Mouse (Mus musculus) E14TG2a.4 (cell line): ENCODE results near the gene Cyp24a1.

Experiments
- H3K27me3 ChIP-seq: 2 replicates; pipeline ENCODE4 v1.6.1; 2014; ENCODE audit warnings: low read length, control low read depth; ENCODE audit not compliant: insufficient read depth
- H3K36me3 ChIP-seq: 2 replicates; pipeline ENCODE4 v1.6.1; 2014; ENCODE audit warnings: low read length, control low read depth; ENCODE audit not compliant: insufficient read depth
- H3K4me1 ChIP-seq: replicated peaks from 2 replicates; pipeline ENCODE4 v1.6.1; 2014; ENCODE audit warnings: low read depth, low read length, control low read depth
- H3K4me3 ChIP-seq: replicated peaks from 2 replicates; pipeline ENCODE4 v1.5.1; 2014; ENCODE audit warnings: mild to moderate bottlenecking, low read length
- H3K9me3 ChIP-seq: 2 replicates; pipeline ENCODE4 v1.6.1; 2014; ENCODE audit warnings: low read length, control low read depth
- CTCF ChIP-seq: conservative IDR thresholded peaks from 2 replicates; pipeline ENCODE4 v1.5.1; 2014; ENCODE audit warnings: low read length
- NANOG ChIP-seq: IDR thresholded peaks from 2 replicates; pipeline ENCODE4 v1.6.1; 2014; ENCODE audit warnings: borderline replicate concordance, low read length, mixed read lengths
- POU5F1 ChIP-seq: IDR thresholded peaks from 2 replicates; pipeline ENCODE4 v1.6.1; 2014; ENCODE audit warnings: low read length, borderline replicate concordance

The Cyp24a1 gene

DNA sequence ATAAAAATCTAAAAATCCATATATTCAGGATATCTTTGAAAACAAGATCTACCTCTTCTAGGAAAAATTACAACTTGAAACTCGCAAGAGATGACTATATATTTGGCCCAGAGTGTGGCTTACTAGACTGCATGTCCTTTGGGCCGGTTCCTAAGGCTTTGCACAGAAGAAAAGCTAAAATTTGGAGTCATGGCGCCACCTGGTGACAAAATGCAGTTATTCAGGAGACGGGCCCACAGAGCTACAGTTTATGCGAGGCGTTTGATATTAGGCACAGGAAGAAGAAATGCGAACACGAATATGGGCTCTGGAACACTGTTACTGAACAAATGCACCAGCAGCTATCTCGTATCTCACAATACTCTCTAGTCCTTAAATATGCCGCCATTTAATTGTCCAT, 10.8 kb upstream of the Cyp24a1 start:
- no peaks in the 10 kb centered on the region for H3K36me3 ChIP-seq
- peaks cover 33% of the 10 kb centered on the region for H3K27me3 ChIP-seq
- H3K4me1 ChIP-seq: peaks cover 24% of the 10 kb centered on the region
- no peaks in the 10 kb centered on the region for H3K9me3 ChIP-seq
- no peak overlapping the region for H3K4me3 ChIP-seq
- peak; percentile 86 for TF ChIP-seq CTCF
- no peak for TF ChIP-seq NANOG
- TF ChIP-seq POU5F1: no peak

DNA sequence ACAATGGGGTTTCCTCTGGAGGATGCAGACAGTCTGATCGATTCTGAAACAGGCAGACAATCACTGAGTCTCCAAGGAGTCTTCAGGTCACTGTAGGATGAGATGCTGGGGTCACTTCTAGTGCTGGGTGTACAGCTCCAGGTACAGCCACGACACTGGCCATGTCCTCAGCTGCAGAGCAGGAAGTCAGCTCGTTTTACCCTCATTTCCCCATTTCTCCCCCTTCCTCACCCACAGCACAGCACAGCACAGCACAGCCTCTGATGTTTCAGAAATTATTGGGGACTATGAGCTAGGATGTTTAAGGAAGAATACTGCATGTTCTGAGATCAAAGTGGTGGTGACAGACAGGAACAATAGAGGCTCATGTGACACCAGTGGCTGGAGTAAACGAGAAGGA, 7.0 kb upstream of the Cyp24a1 start:
- H3K27me3 ChIP-seq: peaks cover 53% of the 10 kb centered on the region
- H3K4me3 ChIP-seq: no peak overlapping the region
- no peaks in the 10 kb centered on the region for H3K36me3 ChIP-seq
- no peaks in the 10 kb centered on the region for H3K9me3 ChIP-seq
- peaks cover 10% of the 10 kb centered on the region for H3K4me1 ChIP-seq
- TF ChIP-seq POU5F1 (no peak), CTCF (no peak), NANOG (no peak)

DNA sequence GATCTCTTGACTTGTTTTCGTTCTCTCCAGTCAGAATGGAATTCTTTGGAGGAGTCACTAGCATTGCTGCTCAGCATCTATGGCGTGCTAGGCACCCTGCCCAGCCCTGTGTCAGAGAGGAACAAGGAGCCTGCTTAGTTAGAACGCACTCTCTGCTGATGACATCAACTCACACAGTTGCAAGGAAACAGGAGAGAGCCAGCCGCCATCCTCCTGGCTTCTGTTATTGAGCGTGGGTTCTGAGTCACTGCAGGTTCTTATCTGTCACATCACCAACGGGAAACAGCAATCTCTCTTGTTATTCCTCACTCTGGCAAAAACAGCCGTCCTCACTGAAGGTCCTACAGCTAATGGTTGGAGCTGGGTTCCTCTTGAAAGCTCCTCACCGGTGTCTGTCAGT, 6.4 kb upstream of the Cyp24a1 start:
- peaks cover 58% of the 10 kb centered on the region for H3K27me3 ChIP-seq
- TF ChIP-seq POU5F1: no peak
- TF ChIP-seq NANOG: no peak
- TF ChIP-seq CTCF: no peak
- H3K4me1 ChIP-seq: peaks cover 5% of the 10 kb centered on the region; the same call in 1 of the 2 replicates
- no peaks in the 10 kb centered on the region for H3K9me3 ChIP-seq
- H3K4me3 ChIP-seq: no peak overlapping the region
- H3K36me3 ChIP-seq: no peaks in the 10 kb centered on the region

DNA sequence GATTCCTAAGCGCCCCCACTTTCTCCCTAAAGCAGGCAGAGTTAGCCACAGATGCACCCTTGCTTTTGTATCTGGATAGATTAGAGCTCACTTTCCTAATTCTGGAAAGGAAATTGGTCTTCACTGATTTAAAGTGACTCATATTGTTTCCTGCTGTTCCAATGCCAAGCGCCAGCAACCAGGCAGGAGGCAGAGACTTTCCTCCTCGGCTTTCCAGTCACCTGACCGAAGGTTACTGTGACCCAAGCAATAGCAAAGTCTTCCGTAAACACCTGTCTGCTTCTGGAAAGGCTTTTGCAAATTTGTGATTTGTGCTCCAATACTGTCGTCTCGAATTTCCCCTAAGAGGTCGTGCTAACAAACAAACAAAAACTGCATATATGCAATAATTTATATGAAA, 1.1 kb upstream of the Cyp24a1 start:
- Histone ChIP-seq H3K36me3 (no peaks in the 10 kb centered on the region), H3K4me3 (peak overlapping the region; percentile 66; the same call in 1 of the 2 replicates), H3K27me3 (peaks cover 75% of the 10 kb centered on the region), H3K4me1 (peaks cover 36% of the 10 kb centered on the region), H3K9me3 (no peaks in the 10 kb centered on the region)
- no peak for TF ChIP-seq NANOG
- no peak for TF ChIP-seq POU5F1
- TF ChIP-seq CTCF: no peak

DNA sequence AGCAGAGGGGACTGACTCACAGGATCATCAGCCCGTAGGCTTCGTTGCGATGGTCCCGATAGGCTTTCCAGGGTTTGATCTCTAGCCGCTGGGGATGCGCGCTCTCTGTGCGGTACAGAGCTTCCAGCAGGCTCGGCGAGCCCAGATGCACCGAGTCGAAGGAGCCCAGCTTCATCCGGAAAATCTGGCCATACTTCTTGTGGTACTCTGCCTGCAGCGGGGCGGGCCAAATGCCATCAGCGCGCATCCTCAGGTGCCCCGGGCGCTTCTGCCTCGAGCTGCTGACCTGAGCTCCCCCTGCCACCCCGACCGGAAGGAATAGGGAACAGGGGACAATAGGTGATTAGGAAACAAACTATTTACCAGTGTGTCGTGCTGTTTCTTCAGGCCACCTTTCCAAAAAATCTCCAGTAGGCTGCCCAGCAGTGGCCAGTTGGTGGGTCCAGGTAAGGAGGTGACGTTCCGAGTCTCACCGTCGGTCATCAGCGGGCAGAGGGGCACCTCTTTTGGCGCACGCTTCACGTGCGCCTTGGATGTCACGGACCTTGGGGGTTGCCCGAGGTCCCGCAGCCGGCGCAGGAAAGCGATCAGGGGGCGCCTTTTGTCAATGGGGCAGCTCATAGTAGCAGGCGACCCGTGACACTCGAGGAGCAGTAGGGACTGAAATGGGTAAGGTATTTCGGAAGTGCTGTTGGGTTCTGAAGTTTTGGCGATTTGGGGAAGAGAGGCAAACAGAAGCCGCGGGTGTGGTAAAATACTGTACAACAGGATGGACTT, 603 bp downstream of the Cyp24a1 start, which contains the start of gene Pfdn4:
Pfdn4 (plus strand) TSS at position 275 of the 777 bp plus-strand sequence.
- TF ChIP-seq POU5F1 (no peak), CTCF (no peak), NANOG (no peak)
- Histone ChIP-seq H3K4me3 (peak within 1 kb of the TSS; percentile 66), H3K27me3 (peaks cover 80% of the 10 kb centered on the region), H3K4me1 (peaks cover 39% of the 10 kb centered on the region), H3K36me3 (no peaks in the 10 kb centered on the region), H3K9me3 (no peaks in the 10 kb centered on the region)

DNA sequence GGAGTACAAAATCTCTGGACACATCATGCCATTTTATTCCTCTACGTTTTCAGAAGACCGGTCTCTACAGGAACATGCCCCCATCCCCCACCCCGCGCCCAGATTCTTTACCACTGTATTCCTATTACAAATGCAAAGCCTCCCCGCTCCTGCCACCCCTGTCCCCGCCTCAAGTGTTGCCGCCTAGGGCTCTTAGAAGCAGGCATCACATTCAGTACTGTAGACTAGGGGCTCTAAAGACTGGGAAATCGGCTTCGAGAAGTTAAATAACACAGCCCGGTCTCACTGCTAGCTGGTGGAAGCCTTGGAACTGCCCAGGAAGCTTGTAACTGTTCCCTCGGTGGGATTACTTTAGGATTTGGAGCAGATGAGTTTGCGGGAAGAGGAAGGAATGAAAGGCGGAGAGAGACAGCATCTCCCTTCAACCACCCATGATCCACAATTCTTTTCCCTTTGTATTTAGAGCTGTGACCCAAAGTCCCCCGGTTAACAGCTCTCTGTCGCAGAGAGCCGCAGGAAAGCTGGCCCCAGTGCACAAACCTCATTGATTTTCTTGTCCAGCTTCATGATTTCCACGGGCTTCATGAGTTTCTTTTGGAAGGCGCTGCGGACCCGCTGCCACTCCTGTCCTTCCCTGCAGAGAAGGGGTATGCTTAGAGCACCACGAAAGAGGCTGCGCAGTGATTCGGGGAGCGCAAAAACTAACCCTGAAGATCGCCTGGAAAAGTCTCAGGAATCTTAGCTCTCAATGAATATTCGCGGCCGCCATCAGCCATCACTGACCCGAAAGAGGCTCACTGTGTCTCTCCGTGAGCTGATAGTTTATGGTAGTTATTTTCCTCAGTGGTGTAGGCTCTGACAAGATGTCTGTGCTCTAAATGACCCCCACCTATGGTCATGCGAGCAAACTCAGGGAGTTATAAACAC, 1.9 kb downstream of the Cyp24a1 start:
- peaks cover 85% of the 10 kb centered on the region for H3K27me3 ChIP-seq
- no peak for TF ChIP-seq CTCF
- no peak for TF ChIP-seq NANOG
- no peak for TF ChIP-seq POU5F1
- no peaks in the 10 kb centered on the region for H3K36me3 ChIP-seq
- H3K4me1 ChIP-seq: peaks cover 43% of the 10 kb centered on the region
- no peaks in the 10 kb centered on the region for H3K9me3 ChIP-seq
- peak overlapping the region; percentile 17; the same call in 1 of the 2 replicates for H3K4me3 ChIP-seq

DNA sequence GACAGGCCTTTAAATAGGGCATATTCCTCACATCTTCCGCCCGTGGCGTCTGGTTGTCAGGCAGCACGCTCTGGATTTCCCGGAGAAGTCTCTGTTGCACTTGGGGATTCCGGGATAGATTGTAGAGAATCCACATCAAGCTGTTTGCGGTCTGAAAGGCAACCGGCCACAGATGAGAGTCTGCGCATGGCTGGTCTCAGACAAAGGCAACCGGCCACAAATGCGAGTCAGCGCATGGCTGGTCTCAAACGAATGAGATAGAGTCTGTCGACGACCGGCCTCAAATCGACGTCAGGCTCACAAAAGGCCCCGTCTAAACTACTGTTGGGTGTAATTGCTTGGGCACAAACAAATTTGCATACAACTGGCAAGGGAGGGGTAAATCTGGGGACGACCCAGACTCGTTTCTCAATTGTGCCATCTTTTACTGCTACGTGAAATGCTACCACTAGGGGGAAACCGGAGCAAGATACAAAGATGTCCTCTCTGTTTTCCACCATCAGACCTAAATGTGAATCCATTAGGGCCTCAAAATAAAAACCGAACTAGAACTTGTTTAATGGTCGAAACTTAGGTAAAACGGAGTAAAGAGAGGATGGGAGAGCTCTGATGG, 8.9 kb downstream of the Cyp24a1 start:
- Histone ChIP-seq H3K4me3 (no peak overlapping the region), H3K27me3 (peaks cover 68% of the 10 kb centered on the region), H3K36me3 (no peaks in the 10 kb centered on the region), H3K9me3 (no peaks in the 10 kb centered on the region), H3K4me1 (peaks cover 19% of the 10 kb centered on the region)
- TF ChIP-seq CTCF: peak; percentile 74
- no peak for TF ChIP-seq NANOG

DNA sequence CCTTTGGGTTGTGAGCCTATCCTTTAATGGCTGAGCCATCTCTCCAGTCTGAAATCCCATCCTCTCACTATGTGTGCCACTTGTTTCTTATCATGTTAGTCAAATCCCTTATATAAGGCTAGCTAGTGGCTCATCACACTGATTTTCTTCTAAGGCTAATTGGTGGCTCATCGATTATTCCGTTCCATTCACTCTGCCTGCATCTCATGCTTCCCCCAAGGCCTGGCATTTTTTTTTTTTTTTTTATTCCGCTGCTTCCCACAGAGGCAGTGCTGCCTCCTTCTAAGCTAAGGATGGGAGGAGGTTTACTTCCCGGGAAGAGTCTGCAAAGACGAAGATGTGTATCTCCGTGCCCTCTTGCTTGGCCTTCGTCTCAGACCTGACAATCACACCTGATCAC, 9.7 kb downstream of the Cyp24a1 start:
- Histone ChIP-seq H3K36me3 (no peaks in the 10 kb centered on the region), H3K4me1 (peaks cover 21% of the 10 kb centered on the region), H3K27me3 (peaks cover 62% of the 10 kb centered on the region), H3K4me3 (no peak overlapping the region), H3K9me3 (no peaks in the 10 kb centered on the region)
- TF ChIP-seq CTCF: no peak
- no peak for TF ChIP-seq NANOG
- no peak for TF ChIP-seq POU5F1
